Mouse (Mus musculus): ENCODE results near the gene Tapbp.
"Not testable (repeated sequence)": the region's sequence is repeated elsewhere in the genome, so short reads cannot be mapped to it uniquely, and the experiment has no call there.

Gene Tapbp

DNA sequence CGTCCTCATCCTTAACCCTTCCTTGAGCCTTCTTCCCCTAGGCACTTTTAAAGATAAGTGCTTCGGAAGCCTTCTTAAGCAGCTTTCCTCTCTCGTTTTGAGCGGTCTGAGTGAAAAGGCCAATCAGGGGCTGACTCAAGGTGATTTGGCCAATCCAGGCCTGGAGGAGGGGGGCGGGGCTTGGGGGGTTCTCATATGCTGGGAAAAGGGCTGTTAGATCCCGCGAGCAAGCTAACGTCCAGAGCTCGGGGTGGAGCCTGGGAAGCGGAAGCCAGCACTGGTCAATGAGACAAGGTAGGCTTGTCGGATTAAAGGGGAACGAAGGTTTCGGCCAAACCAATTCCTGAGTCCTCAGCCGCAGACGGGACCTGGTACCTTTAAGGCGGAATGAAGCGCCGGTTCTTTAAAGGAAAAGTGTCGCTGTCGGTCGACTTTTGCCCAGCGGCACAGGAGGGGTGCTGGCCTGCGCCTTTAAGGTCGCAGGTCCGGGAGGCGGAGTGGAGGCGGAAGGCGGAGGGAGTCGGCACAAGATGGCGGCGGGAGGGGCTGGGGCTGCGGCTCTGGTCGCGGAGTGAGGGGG lies at the start of gene Tapbp, which contains the start of gene Zbtb22:
Gene Tapbp, plus strand, starts transcription at position 229 of the 580 bp plus-strand sequence.
Gene Zbtb22, plus strand, starts transcription at position 234 of the 580 bp plus-strand sequence.
- peak; percentile 97 for DNase-seq (ENCODE audit: low spot score)

DNA sequence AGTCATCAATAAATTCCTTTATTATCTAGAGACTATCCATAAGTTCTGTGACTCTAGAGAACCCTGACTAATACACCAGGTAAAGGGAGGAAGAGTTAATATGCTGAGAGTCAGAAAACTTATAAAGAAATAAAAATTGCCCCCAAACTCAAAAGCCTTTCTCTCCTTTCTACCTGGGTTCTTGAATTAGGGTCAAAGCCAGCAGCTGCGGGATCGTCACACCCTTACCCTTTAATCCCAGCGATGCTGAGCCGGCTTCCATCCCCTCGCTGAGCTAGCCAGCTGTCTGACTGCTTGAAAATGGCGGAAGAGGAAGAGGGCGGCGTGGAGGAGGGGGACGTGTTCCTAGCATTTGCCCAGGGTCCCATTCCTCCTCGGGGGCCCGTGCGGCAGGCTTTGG lies 42.2 kb upstream of the Tapbp start, which contains the start of gene Gm7029:
Gene Gm7029, plus strand, starts transcription at position 301 of the 400 bp plus-strand sequence.
- DNase-seq (ENCODE audit: low spot score), result not testable (repeated sequence)

DNA sequence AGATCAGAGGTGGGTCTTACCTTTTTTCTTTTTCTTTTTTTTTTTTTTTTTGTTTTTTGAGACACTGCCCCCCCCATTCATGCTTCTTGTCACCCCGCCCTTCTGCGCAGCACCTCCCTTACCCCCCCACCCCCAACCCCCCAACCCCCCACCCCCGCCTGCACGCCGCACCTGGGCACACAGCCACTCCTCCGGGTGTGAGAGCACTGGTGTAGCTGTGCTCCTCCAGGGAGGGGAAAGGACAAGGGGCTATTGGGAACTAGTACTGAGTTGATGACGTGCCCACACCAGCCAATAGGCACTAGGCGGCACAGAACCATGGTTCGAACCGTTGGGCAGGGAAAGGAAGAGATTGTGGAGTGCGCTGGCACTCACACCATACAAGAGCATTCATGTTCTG lies 41.3 kb upstream of the Tapbp start:
- DNase-seq (ENCODE audit: low spot score), result no peak

DNA sequence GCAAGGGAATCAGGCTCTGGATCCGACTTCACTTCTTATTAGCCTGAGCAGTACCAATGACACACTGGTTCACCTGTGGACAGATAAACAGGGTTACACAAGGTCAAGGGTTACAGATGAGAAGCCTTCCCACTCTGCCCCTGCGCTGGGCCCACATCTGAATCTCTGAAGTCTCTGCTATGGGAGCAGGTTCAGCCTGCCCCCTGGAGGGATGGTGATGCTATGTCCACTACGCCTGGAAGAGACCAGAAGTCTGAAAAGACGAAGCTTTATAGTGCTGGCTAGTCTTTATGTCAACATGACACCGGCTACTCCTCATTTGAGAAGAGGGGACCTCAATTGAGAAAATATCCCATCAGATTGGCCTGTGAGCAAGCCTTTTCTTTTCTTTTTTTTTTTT lies 39.9 kb upstream of the Tapbp start:
- not testable (repeated sequence) for DNase-seq (ENCODE audit: low spot score)

DNA sequence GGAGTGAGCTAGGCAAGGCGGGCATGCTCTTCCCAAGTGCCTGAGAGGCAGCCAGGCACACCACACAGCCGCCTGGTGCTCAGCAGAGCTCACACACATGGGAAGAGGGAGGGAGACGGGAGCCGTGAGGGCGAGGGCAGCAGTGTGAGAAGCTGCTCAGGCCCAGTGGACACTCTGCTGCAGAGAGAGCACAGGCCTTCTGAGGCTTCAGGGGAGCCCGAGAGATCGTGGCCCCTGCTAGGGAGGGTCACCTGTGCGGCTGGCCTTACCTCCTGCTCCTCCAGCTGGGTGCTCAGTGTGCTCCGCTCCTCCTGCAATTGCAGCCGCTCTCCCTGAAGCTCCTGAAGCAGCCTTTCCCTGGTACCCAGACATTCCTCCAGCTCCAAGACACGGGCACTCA lies 31.4 kb upstream of the Tapbp start:
- DNase-seq (ENCODE audit: low spot score), result not testable (repeated sequence)

DNA sequence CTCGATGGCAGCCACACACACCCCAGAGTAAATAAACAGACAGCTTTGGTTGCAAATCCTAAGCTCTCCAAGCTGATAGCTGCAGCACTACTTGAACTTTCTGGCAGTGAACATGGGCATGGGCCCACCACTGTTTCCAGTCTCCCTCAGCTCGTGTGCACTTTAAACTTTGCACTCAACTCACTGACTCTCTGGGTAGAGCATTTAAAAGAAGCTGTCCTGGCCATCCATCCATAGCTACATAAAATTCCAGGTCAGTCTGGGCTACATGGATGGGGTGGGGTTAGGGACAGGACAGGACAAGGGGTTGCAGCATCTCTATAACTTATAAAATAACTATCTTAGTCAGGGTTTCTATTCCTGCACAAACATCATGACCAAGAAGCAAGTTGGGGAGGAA lies 27.9 kb upstream of the Tapbp start:
- not testable (repeated sequence) for DNase-seq (ENCODE audit: low spot score)

DNA sequence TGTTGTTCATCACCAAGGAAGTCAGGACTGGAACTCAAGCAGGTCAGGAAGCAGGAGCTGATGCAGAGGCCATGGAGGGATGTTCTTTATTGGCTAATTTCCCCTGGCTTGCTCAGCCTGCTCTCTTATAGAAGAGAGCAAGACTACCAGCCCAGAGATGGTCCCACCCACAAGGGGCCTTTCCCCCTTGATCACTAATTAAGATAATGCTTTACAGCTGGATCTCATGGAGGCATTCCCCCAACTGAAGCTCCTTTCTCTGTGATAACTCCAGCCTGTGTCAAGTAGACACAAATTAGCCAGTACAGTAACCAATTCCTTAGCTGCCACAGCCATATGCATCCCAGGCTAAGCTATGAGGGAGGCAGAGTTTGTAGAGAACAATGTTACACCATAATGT lies 27.5 kb upstream of the Tapbp start:
- not testable (repeated sequence) for DNase-seq (ENCODE audit: low spot score)

DNA sequence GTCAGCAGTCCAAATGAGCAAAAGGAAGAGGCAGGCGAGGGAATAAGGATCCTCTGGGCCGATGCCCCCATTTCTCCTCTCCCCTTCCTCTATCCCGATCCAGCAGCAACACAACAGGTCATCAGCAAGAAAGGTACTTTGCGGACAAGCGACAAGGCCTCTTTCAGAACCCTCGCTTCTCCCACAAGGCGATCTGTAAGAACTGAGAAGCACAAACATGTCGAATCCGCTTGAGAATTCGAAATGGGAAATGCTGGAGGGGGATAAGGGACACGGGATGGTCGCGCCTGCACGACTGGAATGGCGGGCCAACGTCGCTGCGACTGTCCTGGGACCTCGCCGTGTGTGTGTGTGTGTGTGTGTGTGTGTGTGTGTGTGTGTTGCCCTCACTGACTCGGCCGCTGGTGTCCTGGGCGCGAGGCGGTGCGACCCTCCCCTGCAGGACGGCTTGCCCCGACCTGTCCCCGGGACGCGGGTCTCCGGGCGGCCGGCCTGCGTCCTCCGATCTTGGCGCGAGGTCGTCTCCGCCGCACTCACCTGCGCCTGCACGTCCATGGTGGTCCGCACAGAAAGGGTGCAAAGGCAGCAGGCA lies 25.7 kb upstream of the Tapbp start:
- DNase-seq (ENCODE audit: low spot score), result not testable (repeated sequence)

DNA sequence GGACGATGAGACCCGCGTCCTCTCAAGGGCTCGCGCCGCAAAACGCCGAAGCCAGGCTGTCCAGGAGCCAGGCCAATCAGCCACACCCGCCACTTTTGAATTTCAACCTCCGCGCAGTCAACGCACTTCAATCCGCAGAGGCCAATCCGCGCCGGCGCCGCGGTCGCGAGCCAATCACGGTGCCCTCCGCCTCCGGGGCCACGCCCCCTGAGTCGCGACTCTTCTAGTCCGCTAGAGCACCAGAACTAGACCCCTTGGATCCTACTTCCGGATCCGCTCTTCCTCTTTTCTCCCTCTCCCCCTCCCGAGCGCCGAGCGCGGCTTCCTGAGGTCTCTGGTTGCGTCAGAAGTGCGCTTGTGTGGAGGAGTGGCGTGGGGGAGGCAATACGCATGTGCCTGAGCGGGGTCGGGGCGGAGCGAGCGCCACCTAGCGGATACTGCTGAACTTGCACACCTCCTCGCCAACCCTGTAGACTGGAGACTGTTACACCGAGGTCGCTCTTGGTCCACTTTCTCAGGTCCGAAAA lies 25.1 kb upstream of the Tapbp start, which contains the start of gene Kifc1:
Gene Kifc1, minus strand, starts transcription at position 129 of the 527 bp plus-strand sequence.
- peak; percentile 99 for DNase-seq (ENCODE audit: low spot score)

DNA sequence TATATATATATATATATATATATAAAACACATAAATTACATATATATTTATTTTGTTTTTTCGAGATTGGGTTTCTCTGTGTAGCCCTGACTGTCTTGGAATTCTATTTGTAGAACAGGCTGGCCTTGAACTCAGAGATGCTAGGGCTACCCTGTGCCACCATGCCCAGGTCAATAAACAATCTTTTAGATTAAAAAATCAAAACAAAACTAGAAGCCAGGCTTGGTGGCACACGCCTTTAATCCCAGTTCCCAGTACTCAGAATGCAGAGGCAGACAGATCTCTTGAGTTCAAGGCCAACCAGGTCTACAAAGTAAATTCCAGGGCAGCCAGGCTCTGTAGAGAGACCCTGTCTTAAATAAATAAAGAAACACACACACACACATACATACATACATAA lies 24.3 kb upstream of the Tapbp start:
- no peak for DNase-seq (ENCODE audit: low spot score)

DNA sequence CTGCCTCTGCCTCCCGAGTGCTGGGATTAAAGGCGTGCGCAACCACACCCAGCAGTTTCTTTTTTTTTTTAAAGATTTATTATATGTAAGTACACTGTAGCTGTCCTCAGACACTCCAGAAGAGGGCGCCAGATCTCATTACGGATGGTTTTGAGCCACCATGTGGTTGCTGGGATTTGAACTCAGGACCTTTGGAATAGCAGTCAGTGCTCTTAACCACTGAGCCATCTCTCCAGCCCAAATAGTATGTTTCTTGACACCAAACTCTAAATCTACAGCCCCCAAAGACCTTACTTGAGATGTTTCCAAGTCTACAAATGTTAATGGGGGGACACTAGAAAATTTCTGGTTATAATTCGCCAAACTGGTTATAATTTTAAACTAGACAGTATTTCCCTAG lies 23.8 kb upstream of the Tapbp start:
- DNase-seq (ENCODE audit: low spot score), result not testable (repeated sequence)

DNA sequence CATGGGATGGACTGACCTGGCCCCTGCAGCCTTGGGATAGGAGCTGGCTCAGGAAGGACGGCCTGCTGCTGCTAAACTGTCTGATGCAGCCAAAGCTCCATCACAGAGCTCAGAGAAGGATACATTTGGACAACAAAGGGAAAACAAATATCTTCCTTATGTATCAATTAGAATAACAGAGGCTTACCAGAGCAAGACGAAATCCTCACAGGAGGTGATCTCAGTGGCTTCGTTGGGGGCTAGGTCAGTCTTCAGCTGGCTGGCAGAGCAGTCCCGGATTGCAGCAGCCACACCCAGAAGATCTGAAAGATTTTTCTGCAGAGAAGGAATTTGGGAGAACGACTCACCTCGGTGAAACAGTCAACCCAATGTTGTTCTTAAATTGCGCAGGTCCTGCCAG lies 23.3 kb upstream of the Tapbp start:
- DNase-seq (ENCODE audit: low spot score), result no peak

DNA sequence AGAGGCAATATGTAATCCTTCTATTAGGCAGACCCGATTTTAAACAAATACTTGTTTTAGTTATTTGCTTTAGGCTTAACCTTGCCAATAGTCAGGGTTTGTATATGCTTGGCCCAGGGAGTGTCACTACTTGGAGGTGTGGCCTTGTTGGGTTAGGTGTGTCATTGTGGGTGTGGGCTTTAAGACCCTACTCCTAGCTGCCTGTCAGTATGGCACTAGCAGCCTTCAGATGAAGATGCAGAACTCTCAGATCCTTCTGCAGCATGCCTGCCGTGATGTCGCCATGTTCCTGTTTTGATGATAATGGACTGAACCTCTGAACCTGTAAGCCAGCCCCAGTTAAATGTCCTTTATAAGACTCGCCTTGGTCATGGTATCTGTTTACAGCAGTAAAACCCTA lies 22.7 kb upstream of the Tapbp start:
- not testable (repeated sequence) for DNase-seq (ENCODE audit: low spot score)

DNA sequence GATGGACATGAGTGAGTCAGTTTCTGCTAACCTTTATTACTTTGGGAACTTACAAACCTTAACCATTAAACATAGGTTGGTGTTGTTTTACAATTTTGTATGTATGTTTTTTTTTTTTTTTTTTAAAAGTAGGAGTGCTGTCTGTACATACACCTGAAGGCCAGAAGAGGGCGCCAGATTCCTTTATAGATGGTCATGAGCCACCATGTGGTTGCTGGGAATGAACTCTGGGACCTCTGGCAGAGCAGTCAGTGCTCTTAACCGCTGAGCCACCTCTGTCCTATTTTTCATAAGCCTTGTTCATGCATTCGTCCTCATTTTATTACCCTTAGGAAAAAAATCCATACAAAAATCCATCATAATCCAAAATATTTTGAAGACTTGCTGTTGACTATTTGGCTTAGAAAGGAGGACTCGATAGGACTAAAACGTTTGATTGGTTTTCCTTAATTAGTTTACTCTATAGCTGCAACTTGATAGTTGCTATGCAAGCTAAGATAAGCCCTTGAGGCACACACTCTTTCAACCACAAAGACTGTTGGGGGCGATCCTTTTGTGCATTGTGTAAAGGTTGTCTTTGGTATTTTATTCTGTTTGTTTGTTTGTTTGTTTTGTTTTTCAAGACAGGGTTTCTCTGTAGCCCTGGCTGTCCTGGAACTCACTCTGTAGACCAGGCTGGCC lies 18.4 kb upstream of the Tapbp start:
- peak; percentile 68 for DNase-seq (ENCODE audit: low spot score)

DNA sequence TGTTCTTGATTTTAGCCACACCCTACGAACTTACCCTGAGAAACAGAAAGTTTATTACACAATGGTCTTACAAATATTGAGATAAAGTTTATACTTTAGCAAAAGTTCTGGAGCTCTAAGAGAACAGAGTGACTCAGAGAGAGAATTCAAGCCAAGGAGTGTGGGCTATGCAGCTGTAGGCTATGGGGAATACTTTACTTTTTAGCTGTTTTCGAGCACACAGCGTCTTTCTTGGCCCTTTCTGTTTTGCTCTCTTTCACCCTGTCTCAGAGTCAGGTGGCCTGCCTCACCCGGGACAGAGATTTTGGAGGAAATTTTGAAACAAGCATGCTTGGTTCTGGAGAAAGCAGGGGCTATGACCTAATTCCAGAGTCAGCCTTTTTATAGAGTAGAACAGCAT lies 17.5 kb upstream of the Tapbp start:
- DNase-seq (ENCODE audit: low spot score), result not testable (repeated sequence)

DNA sequence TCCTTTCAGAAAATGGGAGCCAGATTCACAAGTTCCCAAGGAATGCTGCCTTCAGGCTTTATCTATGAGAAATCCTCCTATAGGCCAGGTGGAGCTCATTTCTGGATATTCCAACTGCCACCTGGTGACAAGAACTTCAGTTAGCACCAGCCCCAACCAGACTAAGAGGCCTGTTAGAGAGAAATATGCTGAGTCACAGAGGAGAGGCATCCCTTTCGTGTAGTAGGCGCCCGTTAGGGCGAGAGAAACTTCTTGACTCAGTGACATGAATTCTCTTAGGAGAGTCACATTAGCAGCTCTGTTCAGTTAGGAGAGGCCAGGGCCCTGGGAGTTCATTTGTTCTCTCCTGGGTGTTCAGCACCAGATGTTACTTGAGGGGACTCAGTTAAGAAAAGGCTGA lies 16.1 kb upstream of the Tapbp start:
- no peak for DNase-seq (ENCODE audit: low spot score)

DNA sequence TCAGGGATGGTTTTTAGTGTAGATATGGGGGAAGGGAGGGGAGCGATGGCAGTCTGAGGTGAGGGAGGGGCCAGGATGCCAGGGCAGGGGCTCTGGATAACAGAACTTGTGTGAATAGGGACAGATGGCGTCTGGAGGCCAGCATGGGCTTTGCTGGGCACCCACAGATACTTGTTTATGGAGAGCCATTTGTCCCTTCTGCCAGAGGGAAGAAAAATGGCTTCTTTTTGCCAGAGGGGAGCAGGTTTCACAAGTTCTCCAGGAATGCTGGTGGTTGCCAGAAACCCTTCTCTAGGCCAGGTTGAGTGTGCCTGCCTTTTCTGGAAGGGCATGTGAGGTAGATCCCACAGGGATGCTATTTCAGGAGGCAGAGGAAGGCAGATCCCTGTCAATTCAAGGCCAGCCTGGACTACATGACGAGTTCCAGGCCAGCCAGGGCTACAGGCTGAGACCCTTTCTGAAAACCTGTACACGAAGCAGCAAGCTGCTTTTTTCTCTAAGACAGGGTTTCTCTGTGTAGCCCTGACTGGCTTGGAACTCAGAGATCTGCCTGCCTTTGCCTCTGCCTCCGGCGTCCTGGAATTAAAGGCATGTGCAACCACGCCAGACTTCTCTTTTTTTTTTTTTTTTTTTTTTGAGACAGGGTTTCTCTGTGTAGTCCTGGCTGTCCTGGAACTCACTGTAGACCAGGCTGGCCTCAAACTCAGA lies 15.3 kb upstream of the Tapbp start:
- DNase-seq (ENCODE audit: low spot score), result no peak

DNA sequence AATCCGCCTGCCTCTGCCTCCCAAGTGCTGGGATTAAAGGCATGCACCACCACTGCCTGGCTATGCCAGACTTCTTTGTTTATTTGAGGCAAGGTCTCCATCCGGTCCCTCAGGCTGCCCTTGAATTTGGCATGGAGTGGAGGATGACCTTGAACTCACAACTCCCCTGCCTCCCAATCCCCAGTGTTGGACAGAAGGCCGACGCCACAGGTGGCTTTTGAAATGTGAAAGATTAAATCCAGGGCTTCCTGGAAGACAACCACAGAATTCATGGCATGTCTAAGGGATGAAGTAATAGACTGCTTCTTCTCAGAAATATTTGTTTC lies 14.7 kb upstream of the Tapbp start:
- no peak for DNase-seq (ENCODE audit: low spot score)

DNA sequence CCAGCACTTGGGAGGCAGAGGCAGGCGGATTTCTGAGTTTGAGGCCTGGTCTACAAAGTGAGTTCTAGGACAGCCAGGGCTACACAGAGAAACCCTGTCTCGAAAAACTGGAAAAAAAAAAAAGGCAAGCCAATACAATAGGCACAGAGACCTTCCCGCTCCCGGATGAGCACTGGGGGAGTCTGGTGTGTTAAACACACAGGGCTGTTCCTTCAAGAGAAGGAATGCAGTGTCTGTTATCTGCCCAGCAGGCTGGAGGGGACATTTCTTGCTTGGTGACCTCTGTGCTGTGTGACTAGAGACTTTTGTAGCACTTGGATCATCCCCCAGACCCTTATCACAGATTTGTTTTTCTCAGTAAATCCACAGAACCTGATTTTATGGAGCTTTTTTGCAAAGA lies 14.0 kb upstream of the Tapbp start:
- DNase-seq (ENCODE audit: low spot score), result no peak

DNA sequence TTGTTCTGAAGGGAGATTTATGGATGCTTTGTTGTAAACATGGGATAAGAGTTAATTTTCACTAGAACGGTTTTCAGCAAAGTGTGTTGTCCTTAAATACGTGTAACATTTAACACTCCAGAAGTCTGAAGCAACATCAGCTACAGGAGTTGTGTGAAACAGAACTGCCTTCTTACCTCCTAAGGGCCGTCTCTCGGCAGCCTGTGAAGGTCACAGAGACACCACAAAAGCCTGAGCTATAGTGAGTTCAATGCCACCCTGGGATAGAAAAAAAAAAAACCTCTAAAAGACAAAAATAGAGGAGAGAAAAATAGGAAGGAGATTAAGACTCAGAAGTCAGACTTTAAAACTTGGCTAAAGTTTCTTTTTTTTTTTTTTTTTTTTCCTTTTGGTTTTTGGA lies 13.6 kb upstream of the Tapbp start:
- no peak for DNase-seq (ENCODE audit: low spot score)

DNA sequence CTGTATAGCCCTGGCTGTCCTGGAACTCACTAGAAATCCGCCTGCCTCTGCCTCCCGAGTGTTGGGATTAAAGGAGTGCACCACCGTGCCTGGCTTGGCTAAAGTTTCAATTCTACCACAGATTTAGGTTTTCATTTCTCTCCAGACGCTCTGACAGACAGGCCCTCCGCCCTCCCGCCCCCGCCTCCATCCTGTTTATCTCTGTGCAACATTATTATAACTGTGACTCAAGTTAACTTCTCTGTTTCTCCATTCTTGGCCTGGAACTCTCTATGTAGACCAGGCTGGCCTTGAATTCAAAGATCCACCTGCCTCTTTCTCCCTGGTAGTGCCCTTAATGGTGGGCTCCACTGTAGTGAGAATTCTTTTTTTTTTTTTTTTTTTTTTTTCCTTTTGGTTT lies 13.2 kb upstream of the Tapbp start:
- DNase-seq (ENCODE audit: low spot score), result no peak

DNA sequence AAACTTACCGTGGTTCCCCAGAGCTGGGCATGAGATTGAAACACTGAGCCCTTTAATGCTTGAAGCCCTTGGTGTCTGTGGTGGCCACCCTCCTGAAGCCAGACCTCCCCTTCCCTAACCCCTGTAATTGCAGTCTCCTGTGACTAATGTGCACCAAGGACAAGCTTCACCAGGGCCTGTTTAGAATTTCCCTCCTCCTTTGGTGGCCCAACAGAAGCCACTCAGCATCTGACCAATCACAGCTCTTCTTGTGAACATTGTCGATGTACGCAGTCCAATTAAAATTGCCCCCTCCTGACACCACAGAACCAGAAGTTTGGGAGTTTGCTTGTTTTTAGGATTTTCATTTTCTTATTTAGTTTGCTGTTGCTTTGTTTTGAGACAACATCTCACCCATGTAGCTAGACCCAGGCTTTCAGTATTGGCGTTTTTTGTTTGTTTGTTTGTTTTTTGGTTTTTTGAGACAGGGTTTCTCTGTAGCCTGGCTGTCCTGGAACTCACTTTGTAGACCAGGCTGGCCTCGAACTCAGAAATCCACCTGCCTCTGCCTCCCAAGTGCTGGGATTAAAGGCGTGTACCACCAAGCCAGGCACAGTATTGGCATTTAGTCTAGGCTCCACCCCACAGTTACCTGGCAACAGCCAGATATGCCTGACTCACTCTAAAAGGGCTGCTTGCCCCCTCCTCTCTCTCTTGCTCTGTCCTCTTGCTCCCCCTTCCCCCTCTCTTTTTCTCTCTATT lies 11.6 kb upstream of the Tapbp start:
- DNase-seq (ENCODE audit: low spot score), result not testable (repeated sequence)
